Mouse (Mus musculus) embryonic facial prominence, embryonic 13.5 days (tissue): ENCODE measurements around the gene Nop9. TPM values are rescaled to one million over a fixed set of nuclear protein-coding genes. Genes with fewer than 3 reads are reported as not detected.
"Not testable (repeated sequence)": the region's sequence is repeated elsewhere in the genome, so short reads cannot be mapped to it uniquely, and the experiment has no call there.

ENCODE experiments used
- ATAC-seq: fragments of 200-750 bp; cut with Nextera tagmentation; 2 replicates; pipeline ENCODE4 v1.8.0; 2017; ENCODE audit warnings: low read depth; ENCODE audit not compliant: insufficient number of reproducible peaks, insufficient read depth, low FRiP score, low TSS enrichment
- H3K27ac ChIP-seq: fragments of 300-500 bp; sonication (generic); 2 replicates; pipeline ENCODE4 v1.5.1; 2015; ENCODE audit warnings: moderate library complexity, mild to moderate bottlenecking, inconsistent platforms
- H3K27me3 ChIP-seq: fragments of 300-500 bp; sonication (generic); 2 replicates; pipeline ENCODE4 v1.6.1; 2015; ENCODE audit warnings: mild to moderate bottlenecking, inconsistent platforms
- H3K36me3 ChIP-seq: fragments of 300-500 bp; sonication (generic); 2 replicates; pipeline ENCODE4 v1.6.1; 2015; ENCODE audit warnings: mild to moderate bottlenecking, inconsistent platforms
- H3K4me1 ChIP-seq: fragments of 300-500 bp; sonication (generic); 2 replicates; pipeline ENCODE4 v1.6.1; 2015; ENCODE audit warnings: inconsistent platforms
- H3K4me2 ChIP-seq: fragments of 300-500 bp; sonication (generic); 2 replicates; pipeline ENCODE4 v1.6.1; 2015; ENCODE audit warnings: moderate library complexity, mild to moderate bottlenecking, inconsistent platforms
- H3K4me3 ChIP-seq: fragments of 300-500 bp; sonication (generic); 2 replicates; pipeline ENCODE4 v1.5.1; 2015; ENCODE audit warnings: mild to moderate bottlenecking, inconsistent platforms
- H3K9ac ChIP-seq: fragments of 300-500 bp; sonication (generic); 2 replicates; pipeline ENCODE4 v1.6.1; 2015; ENCODE audit warnings: mild to moderate bottlenecking, inconsistent platforms
- H3K9me3 ChIP-seq: fragments of 300-500 bp; sonication (generic); 2 replicates; pipeline ENCODE4 v1.6.1; 2016; ENCODE audit warnings: inconsistent platforms
- WGBS: fragments of 180-500 bp; shearing (Covaris S2); methylation state at CpG from one replicate; pipeline ENCODE4 v1.1.7; 2015; ENCODE audit warnings: mixed read lengths; 5-methylcytosine and 5-hydroxymethylcytosine counted together
- polyA plus RNA-seq: library from polyadenylated mRNA; unstranded; fragments of >200 nt; fragmentation: Nextera tagmentation; extraction: Ambion mirVana; gene quantifications from 2 replicates; pipeline ENCODE4 v1.2.1, GENCODE M21; 2015

Gene Nop9
- polyA plus RNA-seq, 1 experiment from 2014 or later, result 47.6 TPM

DNA sequence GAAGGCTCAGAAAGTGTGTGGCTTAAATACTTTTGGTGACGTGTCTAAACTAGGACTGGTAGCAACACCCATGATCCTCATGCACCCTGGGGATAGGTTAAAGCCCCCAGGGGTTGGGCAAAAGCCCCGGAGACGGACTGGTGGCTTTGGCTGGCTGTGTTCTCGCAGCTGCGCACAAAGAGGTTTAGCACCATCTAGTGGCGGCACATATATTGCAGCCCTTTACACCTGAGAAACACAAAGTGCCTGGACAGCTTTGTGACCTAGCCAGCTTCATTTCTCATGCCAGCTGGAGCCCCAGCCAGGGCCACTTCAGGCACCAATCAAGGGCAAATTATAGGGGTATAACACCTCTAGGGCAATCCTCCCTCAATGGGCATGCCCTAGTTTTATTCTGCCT lies 14.7 kb downstream of the Nop9 start:
- H3K27me3 ChIP-seq, result peaks cover 47% of the 10 kb centered on the region
- 0 out of 2 replicates have a peak overlapping the region, but pooled peaks have one; percentile 47 for H3K9ac ChIP-seq
- H3K4me2 ChIP-seq, result peak overlapping the region; percentile 52
- peak overlapping the region; percentile 20 for H3K4me3 ChIP-seq
- not testable (repeated sequence) for H3K27ac ChIP-seq, ATAC-seq, H3K9me3 ChIP-seq
- H3K36me3 ChIP-seq, result peaks cover 18% of the 10 kb centered on the region
- peaks cover 21% of the 10 kb centered on the region for H3K4me1 ChIP-seq
- WGBS, result 0% methylated on average over 6 of the region's 6 CpGs

DNA sequence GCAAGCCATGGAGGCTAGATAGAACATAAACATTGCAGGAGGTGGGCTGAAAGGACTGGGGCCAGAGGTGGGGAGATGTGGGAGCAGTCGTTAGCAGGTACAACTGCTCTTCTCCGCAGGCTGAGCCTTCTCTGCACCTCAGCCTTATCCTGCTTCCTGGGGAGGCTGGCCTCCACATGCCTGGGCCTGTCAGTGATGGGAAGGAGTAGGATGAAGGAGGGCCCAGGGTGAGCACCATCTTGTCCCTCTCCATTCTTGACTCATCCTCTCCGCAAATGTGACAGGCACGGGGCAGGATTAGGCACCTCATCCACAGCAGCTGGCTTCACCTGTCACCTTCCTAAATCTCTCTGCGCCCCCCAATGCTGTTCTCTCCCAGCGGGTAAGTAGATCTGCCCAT lies 15.7 kb downstream of the Nop9 start, which contains the start of gene Ltb4r2:
Ltb4r2 (plus strand) TSS at position 266 of the 400 bp plus-strand sequence.
- Histone ChIP-seq H3K4me2 (peak within 1 kb of the TSS; percentile 93), H3K9me3 (no peaks in the 10 kb centered on the region), H3K27me3 (peaks cover 56% of the 10 kb centered on the region), H3K36me3 (peaks cover 8% of the 10 kb centered on the region), H3K9ac (peak within 1 kb of the TSS; percentile 79), H3K4me1 (peaks cover 21% of the 10 kb centered on the region), H3K27ac (peak within 1 kb of the TSS; percentile 30), H3K4me3 (peak within 1 kb of the TSS; percentile 58)
- 74% methylated on average over 6 of the region's 6 CpGs for WGBS
- no peak for ATAC-seq

DNA sequence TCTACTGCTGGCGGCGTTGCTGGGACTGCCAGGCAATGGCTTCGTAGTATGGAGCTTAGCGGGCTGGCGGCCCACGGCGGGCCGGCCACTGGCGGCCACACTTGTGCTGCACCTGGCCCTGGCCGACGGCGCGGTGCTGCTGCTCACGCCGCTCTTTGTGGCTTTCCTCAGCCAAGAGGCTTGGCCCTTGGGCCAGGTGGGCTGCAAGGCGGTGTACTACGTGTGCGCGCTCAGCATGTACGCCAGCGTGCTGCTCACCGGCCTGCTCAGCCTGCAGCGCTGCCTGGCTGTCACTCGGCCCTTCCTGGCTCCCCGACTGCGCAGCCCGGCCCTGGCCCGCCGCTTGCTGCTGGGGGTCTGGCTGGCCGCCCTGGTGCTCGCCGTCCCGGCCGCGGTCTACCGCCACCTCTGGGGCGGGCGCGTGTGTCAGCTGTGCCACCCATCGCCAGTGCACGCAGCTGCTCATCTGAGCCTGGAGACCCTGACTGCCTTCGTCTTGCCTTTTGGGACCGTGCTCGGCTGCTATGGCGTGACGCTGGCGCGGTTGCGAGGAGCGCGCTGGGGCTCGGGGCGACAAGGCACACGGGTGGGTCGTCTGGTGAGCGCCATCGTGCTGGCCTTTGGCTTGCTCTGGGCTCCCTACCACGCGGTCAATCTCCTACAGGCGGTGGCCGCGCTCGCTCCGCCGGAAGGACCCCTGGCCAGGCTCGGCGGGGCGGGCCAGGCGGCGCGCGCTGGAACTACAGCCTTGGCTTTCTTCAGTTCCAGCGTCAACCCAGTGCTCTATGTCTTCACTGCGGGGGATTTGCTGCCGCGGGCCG lies 16.7 kb downstream of the Nop9 start:
- Histone ChIP-seq H3K4me1 (peaks cover 21% of the 10 kb centered on the region), H3K4me3 (peak overlapping the region; percentile 58), H3K27ac (peak overlapping the region; percentile 30), H3K9me3 (no peaks in the 10 kb centered on the region), H3K36me3 (no peaks in the 10 kb centered on the region), H3K9ac (peak overlapping the region; percentile 79), H3K27me3 (peaks cover 65% of the 10 kb centered on the region), H3K4me2 (peak overlapping the region; percentile 93)
- under 1% methylated on average over 77 of the region's 77 CpGs for WGBS
- peak; percentile 54 for ATAC-seq

DNA sequence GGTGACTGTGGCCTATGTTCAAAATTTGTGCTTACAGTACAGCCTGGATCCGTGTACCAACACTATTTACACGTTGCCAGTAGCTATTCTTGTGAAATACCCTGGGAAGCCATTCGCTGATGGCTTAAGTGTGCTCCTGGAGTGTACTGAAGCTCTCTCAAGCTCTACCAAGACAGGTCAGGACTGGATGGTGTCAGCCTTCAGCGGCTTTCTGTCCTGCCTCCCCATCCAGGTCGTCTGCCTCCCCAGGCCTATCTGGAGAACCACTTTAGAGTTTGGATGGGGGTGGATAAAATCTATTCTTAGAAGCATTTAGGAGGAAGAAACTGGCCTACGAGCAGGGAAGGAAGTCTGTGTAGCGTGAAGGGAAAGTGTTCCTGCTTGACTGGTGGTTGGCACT lies 17.7 kb downstream of the Nop9 start:
- peaks cover 74% of the 10 kb centered on the region for H3K27me3 ChIP-seq
- peak overlapping the region; percentile 79 for H3K9ac ChIP-seq
- H3K4me3 ChIP-seq, result peak overlapping the region; percentile 58; the same call in 1 of the 2 replicates
- 59% methylated on average over 7 of the region's 7 CpGs for WGBS
- H3K4me2 ChIP-seq, result peak overlapping the region; percentile 93
- no peak for ATAC-seq
- H3K4me1 ChIP-seq, result peaks cover 24% of the 10 kb centered on the region
- H3K27ac ChIP-seq, result no peak overlapping the region
- no peaks in the 10 kb centered on the region for H3K9me3 ChIP-seq
- no peaks in the 10 kb centered on the region for H3K36me3 ChIP-seq

DNA sequence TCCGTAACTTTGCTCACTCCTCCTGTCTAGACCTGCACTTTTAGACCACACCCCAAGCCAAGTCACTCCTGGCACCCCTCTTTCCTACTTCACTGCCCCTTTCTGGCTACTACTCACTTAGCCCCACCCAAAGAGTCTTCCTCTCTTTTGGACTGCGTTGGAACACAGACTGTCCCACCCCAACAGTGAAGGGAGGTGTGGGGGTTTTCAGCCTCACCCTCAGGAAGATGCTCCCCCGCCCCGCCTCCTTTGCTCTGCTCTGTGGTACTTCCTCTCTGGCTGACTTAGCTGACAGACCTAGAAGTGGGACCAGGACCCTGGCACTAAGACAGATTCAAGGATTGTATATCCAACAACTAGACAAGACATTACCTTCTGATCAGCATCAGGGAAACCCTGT lies 20.2 kb downstream of the Nop9 start, which contains the start of gene Ltb4r1:
Ltb4r1 (plus strand) TSS at position 267 of the 400 bp plus-strand sequence.
- H3K4me2 ChIP-seq, result no peak within 1 kb of the TSS
- no peak within 1 kb of the TSS for H3K27ac ChIP-seq
- ATAC-seq, result no peak
- no peak within 1 kb of the TSS for H3K9ac ChIP-seq
- 64% methylated on average over 4 of the region's 4 CpGs for WGBS
- H3K27me3 ChIP-seq, result peaks cover 89% of the 10 kb centered on the region
- H3K4me3 ChIP-seq, result no peak within 1 kb of the TSS
- peaks cover 22% of the 10 kb centered on the region for H3K4me1 ChIP-seq
- no peaks in the 10 kb centered on the region for H3K9me3 ChIP-seq
- peaks cover 5% of the 10 kb centered on the region; the same call in 1 of the 2 replicates for H3K36me3 ChIP-seq

DNA sequence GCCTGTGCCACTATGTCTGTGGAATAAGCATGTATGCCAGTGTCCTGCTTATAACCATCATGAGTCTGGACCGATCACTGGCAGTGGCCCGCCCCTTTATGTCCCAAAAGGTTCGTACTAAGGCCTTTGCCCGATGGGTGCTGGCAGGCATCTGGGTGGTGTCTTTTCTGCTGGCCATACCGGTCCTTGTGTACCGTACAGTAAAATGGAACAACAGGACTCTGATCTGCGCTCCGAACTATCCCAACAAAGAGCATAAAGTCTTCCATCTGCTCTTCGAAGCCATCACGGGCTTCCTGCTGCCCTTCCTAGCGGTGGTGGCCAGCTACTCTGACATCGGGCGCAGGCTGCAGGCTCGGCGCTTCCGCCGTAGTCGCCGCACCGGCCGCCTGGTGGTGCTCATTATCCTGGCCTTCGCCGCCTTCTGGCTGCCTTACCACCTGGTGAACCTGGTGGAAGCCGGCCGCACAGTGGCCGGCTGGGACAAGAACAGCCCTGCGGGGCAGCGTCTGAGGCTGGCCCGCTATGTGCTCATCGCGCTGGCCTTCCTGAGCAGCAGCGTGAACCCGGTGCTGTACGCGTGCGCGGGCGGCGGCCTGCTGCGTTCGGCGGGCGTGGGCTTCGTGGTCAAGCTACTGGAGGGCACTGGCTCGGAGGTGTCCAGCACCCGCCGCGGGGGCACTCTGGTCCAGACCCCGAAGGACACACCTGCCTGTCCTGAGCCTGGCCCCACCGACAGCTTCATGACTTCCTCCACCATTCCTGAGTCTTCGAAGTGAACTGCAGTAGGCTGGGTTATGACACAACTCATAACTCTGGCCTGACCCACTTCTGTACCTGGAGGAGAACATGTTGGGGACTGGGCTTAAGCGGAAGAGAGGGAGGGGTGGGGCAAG lies 22.3 kb downstream of the Nop9 start:
- Histone ChIP-seq H3K27me3 (peaks cover 70% of the 10 kb centered on the region), H3K9me3 (no peaks in the 10 kb centered on the region), H3K4me2 (peak overlapping the region; percentile 85), H3K36me3 (peaks cover 5% of the 10 kb centered on the region; the same call in 1 of the 2 replicates), H3K4me1 (peaks cover 11% of the 10 kb centered on the region), H3K4me3 (peak overlapping the region; percentile 46), H3K27ac (no peak overlapping the region), H3K9ac (peak overlapping the region; percentile 77)
- WGBS, result 10% methylated on average over 52 of the region's 52 CpGs
- peak; percentile 44 for ATAC-seq

DNA sequence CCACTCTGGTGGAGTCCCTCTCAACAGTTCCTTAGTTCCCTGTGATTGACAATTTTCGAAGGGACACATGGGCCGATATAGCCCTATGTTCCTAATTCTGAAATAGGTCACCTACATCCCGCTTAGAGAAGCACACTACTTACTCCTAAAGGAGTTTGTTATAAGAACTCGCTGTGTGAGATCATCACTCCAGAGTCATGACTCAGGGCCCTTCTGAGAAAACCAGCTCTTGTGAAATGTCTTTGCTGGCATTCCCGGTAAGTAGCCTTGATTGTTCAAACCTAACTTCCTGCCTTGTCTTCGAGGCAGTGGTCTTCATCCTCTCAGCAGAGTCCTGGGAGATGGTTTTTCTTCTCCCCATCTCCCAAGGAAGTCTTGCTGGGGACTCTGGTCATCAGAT lies 23.1 kb downstream of the Nop9 start:
- H3K4me1 ChIP-seq, result peaks cover 5% of the 10 kb centered on the region; the same call in 1 of the 2 replicates
- peaks cover 5% of the 10 kb centered on the region; the same call in 1 of the 2 replicates for H3K36me3 ChIP-seq
- no peak overlapping the region for H3K4me3 ChIP-seq
- no peak overlapping the region for H3K27ac ChIP-seq
- ATAC-seq, result no peak
- no peaks in the 10 kb centered on the region for H3K9me3 ChIP-seq
- WGBS, result 84% methylated on average over 6 of the region's 6 CpGs
- peaks cover 66% of the 10 kb centered on the region for H3K27me3 ChIP-seq
- H3K4me2 ChIP-seq, result peak overlapping the region; percentile 85; the same call in 1 of the 2 replicates
- H3K9ac ChIP-seq, result no peak overlapping the region

DNA sequence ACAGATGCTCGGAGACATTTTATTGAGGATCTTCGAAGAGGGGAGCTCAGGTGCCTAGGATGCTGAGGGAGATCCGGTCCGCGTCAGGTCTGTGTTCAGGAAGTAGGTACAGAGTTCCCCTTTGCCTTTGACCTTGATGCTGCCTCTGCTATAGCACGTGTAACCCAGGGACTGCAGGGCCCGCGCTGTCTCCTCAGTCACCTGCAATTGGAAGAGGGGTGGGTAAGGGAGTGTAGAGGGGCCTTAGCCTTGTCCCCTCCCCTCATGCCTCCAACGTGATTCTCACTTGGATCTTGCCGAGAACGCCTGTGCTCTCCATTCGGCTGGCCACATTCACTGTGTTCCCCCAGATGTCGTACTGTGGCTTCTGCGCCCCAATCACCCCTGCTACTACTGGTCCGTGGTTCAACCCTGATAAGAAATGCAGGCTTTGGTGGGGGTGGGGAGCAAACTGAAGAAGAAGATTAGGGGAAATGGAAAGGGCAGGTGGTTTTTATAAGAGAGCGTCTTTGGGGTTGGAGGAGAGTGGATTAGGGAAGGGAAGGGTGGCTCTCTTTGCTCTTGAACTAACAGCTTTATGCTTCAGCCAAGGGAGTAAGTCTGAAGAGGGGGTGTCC lies 23.7 kb downstream of the Nop9 start:
- H3K4me2 ChIP-seq, result no peak overlapping the region
- no peak for ATAC-seq
- H3K4me1 ChIP-seq, result peaks cover 5% of the 10 kb centered on the region; the same call in 1 of the 2 replicates
- no peak overlapping the region for H3K4me3 ChIP-seq
- no peaks in the 10 kb centered on the region for H3K9me3 ChIP-seq
- no peak overlapping the region for H3K9ac ChIP-seq
- H3K27me3 ChIP-seq, result peaks cover 61% of the 10 kb centered on the region
- WGBS, result 78% methylated on average over 16 of the region's 16 CpGs
- H3K36me3 ChIP-seq, result peaks cover 5% of the 10 kb centered on the region; the same call in 1 of the 2 replicates
- no peak overlapping the region for H3K27ac ChIP-seq

DNA sequence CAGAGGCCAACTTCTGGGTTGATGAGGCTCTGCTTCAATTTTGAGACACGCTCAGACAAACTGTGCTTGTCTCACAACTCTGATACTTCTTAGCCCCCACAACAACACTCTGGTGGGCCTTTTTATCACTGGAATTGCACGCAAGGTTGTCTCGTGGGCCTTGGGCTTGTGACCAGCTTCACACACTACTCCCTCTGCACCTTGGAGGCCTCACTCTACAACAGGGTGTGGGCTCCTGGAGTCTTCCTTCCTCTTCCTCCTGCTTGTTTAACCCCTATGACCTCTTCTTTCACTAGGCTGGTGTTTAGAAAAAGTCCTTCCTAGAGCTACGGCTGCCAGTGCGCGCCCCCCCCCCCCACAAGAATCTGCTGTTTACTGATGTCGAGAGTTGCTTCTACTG lies 31.2 kb downstream of the Nop9 start:
- Histone ChIP-seq H3K36me3 (peaks cover 27% of the 10 kb centered on the region), H3K27ac (no peak overlapping the region), H3K4me2 (no peak overlapping the region), H3K4me3 (no peak overlapping the region), H3K4me1 (peaks cover 11% of the 10 kb centered on the region), H3K9me3 (no peaks in the 10 kb centered on the region), H3K9ac (no peak overlapping the region), H3K27me3 (0 out of 2 replicates have a peak, but pooled peaks cover 5% of the 10 kb centered on the region)
- WGBS, result 52% methylated on average over 7 of the region's 7 CpGs
- ATAC-seq, result no peak

DNA sequence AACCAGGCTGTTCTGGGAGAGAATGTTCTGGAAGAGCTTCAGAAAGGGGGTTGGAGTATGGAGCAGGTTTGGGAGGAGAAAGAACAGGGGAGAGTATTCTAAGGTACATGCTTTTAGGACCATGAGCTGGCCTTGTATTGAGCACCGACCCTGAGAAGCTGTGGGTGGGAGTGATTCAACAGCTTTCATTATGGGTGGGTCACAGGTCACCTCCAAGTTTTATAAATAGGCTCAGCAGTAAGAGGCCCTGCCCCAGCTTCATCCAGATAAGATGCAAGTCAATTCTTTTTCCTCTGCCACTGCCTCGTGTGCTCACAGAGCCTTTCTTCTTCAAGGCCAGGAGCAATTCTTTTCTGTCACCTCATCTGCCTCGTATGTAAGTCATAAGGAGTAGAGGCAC lies 31.7 kb downstream of the Nop9 start:
- Histone ChIP-seq H3K27ac (no peak overlapping the region), H3K4me2 (no peak overlapping the region), H3K27me3 (peaks cover 6% of the 10 kb centered on the region; the same call in 1 of the 2 replicates), H3K4me3 (no peak overlapping the region), H3K9ac (no peak overlapping the region), H3K4me1 (peaks cover 16% of the 10 kb centered on the region), H3K36me3 (peaks cover 27% of the 10 kb centered on the region), H3K9me3 (no peaks in the 10 kb centered on the region)
- 50% methylated on average over 3 of the region's 3 CpGs for WGBS
- no peak for ATAC-seq

DNA sequence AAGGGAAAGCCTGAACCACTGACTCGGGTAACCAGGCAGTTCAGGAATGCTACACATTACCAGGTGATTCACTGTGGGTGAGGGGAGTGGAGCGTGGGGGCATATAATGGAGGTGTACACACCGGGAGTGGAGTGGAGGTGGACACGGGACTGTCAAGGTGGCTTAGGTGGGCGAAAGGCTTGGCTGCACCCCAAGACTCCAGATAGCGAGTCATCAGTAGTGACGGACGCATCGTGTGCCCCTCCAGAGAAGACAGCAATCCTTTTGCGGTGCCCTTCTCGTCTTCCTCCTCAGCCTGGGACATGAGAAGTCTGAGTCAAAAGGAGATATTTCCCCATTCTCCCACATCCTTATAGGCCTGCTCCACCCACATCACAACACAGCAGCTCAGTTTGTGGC lies 32.3 kb downstream of the Nop9 start:
- H3K27ac ChIP-seq, result no peak overlapping the region
- no peak for ATAC-seq

More for the DNA sequence above, 32.3 kb downstream of the Nop9 start:
- peaks cover 27% of the 10 kb centered on the region for H3K36me3 ChIP-seq
- H3K4me3 ChIP-seq, result no peak overlapping the region
- H3K9me3 ChIP-seq, result no peaks in the 10 kb centered on the region
- H3K27me3 ChIP-seq, result peaks cover 12% of the 10 kb centered on the region; the same call in 1 of the 2 replicates
- no peak overlapping the region for H3K9ac ChIP-seq
- peaks cover 22% of the 10 kb centered on the region for H3K4me1 ChIP-seq
- H3K4me2 ChIP-seq, result no peak overlapping the region
- 90% methylated on average over 11 of the region's 11 CpGs for WGBS
